Mouse (Mus musculus): ENCODE data around the gene Olfr1098.

GRCm38 (mm10) chr2:86874702-86875101 lies 49.6 kb downstream of the Olfr1098 start, which contains the start of gene Gm13723:
- no peak for TF ChIP-seq POLR2A (IDR thresholded peaks at IDR 0.05; ENCODE audit: borderline replicate concordance, extremely low read depth, insufficient read depth, insufficient read length, poor library complexity, severe bottlenecking)
- no peak for TF ChIP-seq CTCF (IDR thresholded peaks at IDR 0.05; ENCODE audit: borderline replicate concordance, extremely low read depth, insufficient read depth, insufficient read length)
